Mouse (Mus musculus): ENCODE data around the gene Aktip.

- TF ChIP-seq CHD2 (IDR thresholded peaks at IDR 0.05; ENCODE audit: low read depth, low read length) (no peak), ZNF384 (IDR thresholded peaks at IDR 0.05; ENCODE audit: low read depth, low read length) (no peak), ZC3H11A (IDR thresholded peaks at IDR 0.05; ENCODE audit: borderline replicate concordance, low read depth, low read length) (no peak), MAFK (IDR thresholded peaks at IDR 0.05; ENCODE audit: insufficient read depth, low read depth, low read length) (no peak)
Measured at GRCm38 (mm10) chr8:91242721-91243120, 42.9 kb upstream of the Aktip start.
